Mouse (Mus musculus): ENCODE data around the gene Mospd3.

DNA sequence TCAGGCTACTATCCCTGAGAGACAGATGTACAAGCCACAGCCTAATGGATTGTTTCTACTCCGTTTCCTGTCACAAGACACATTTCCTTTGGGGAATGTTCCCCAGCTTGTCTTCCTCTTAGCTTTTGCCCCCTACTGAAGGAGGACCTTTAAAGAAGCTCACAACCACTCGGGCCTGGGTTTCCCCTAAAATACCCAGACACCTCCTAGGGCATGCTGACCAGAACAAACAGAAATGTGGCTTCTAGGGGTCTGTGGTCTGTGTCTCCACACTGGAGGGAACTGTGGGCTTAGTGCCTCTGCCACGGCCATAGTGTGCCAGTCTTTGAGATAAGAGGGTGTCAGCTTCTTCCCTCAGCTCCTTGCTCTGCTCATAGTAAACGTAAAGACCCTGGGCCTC, 30.7 kb upstream of the Mospd3 start:
- TF ChIP-seq EP300 (IDR thresholded peaks at IDR 0.05; ENCODE audit: insufficient read depth, low read depth, low read length) (no peak), CTCF (IDR thresholded peaks at IDR 0.05) (no peak)

Measured in heart, adult 2 months (tissue).